Mouse (Mus musculus) kidney, adult 2 months (tissue): ENCODE measurements around the gene Sorbs1.

Source experiments
- CTCF ChIP-seq: fragments of 200-500 bp; conservative IDR thresholded peaks from 2 replicates; pipeline ENCODE4 v1.5.1; 2011; ENCODE audit warnings: low read depth, mild to moderate bottlenecking, control low read depth, low read length, moderate library complexity, mixed read lengths; ENCODE audit not compliant: insufficient read depth, insufficient read length
- POLR2A ChIP-seq: fragments of 200-500 bp; IDR thresholded peaks from one replicate; pipeline ENCODE4 v1.6.1; 2011; ENCODE audit warnings: low read depth, low read length, control low read depth

- no peak for TF ChIP-seq CTCF
- TF ChIP-seq POLR2A = no peak
Measured at GRCm38 (mm10) chr19:40297798-40298144, 215.8 kb downstream of the Sorbs1 start.
